Mouse (Mus musculus): ENCODE measurements around the gene Ppm1k. TPM values are rescaled to one million over a fixed set of nuclear protein-coding genes. Genes with fewer than 3 reads are reported as not detected.

The Ppm1k gene
- polyA plus RNA-seq (2016; fragmentation: Nextera tagmentation; extraction: Ambion mirVana), result 3.9 and 4.8 TPM in 2 replicates

GRCm38 (mm10) chr6:57535386-57535936 lies at the start of gene Ppm1k:
Ppm1k (minus strand) TSS chr6:57535468.
- H3K27ac ChIP-seq (replicated peaks), result peak within 1 kb of the TSS; percentile 84
- under 1% methylated on average over 24 of the region's 24 CpGs for WGBS
- H3K9me3 ChIP-seq, result no peaks in the 10 kb centered on the region
- peak within 1 kb of the TSS; percentile 81 for H3K4me3 ChIP-seq
- no peaks in the 10 kb centered on the region for H3K27me3 ChIP-seq (replicated peaks; ENCODE audit: low read depth, poor library complexity, severe bottlenecking)
- H3K4me1 ChIP-seq, result peaks cover 11% of the 10 kb centered on the region
- peak; percentile 97 for DNase-seq (ENCODE audit: low spot score)
- no peaks in the 10 kb centered on the region for H3K36me3 ChIP-seq (replicated peaks)

GRCm38 (mm10) chr6:57582356-57582755 lies 47.1 kb upstream of the Ppm1k start:
- no peaks in the 10 kb centered on the region for H3K27me3 ChIP-seq (replicated peaks; ENCODE audit: low read depth, poor library complexity, severe bottlenecking)
- WGBS, result 88% methylated on average over 4 of the region's 4 CpGs
- no peak overlapping the region for H3K27ac ChIP-seq (replicated peaks)
- no peaks in the 10 kb centered on the region for H3K36me3 ChIP-seq (replicated peaks)
- H3K4me3 ChIP-seq, result no peak overlapping the region
- no peak for DNase-seq (ENCODE audit: low spot score)
- H3K9me3 ChIP-seq, result no peaks in the 10 kb centered on the region
- peaks cover 6% of the 10 kb centered on the region; the same call in 1 of the 2 replicates for H3K4me1 ChIP-seq

GRCm38 (mm10) chr6:57581595-57581994 lies 46.3 kb upstream of the Ppm1k start:
- Histone ChIP-seq H3K27ac (replicated peaks) (no peak overlapping the region), H3K36me3 (replicated peaks) (no peaks in the 10 kb centered on the region), H3K9me3 (no peaks in the 10 kb centered on the region), H3K27me3 (replicated peaks; ENCODE audit: low read depth, poor library complexity, severe bottlenecking) (no peaks in the 10 kb centered on the region), H3K4me3 (peak overlapping the region; percentile 56), H3K4me1 (peaks cover 6% of the 10 kb centered on the region; the same call in 1 of the 2 replicates)
- DNase-seq (ENCODE audit: low spot score), result no peak
- 89% methylated on average over 12 of the region's 12 CpGs for WGBS

- Histone ChIP-seq H3K27ac (replicated peaks) (peak within 1 kb of the TSS; percentile 81), H3K27me3 (replicated peaks; ENCODE audit: low read depth, poor library complexity, severe bottlenecking) (no peaks in the 10 kb centered on the region), H3K4me1 (peaks cover 6% of the 10 kb centered on the region; the same call in 1 of the 2 replicates), H3K36me3 (replicated peaks) (no peaks in the 10 kb centered on the region), H3K4me3 (peak within 1 kb of the TSS; percentile 56), H3K9me3 (no peaks in the 10 kb centered on the region)
- WGBS, result 3% methylated on average over 16 of the region's 16 CpGs
- DNase-seq (ENCODE audit: low spot score), result peak; percentile 72
Measured at GRCm38 (mm10) chr6:57580881-57581548, 45.7 kb upstream of the Ppm1k start, which contains the start of gene Herc6. Herc6 (plus strand) TSS chr6:57581000.

- Histone ChIP-seq H3K9me3 (no peaks in the 10 kb centered on the region), H3K4me1 (no peaks in the 10 kb centered on the region), H3K36me3 (replicated peaks) (no peaks in the 10 kb centered on the region), H3K27me3 (replicated peaks; ENCODE audit: low read depth, poor library complexity, severe bottlenecking) (no peaks in the 10 kb centered on the region), H3K27ac (replicated peaks) (no peak overlapping the region), H3K4me3 (no peak overlapping the region)
- no peak for DNase-seq (ENCODE audit: low spot score)
Measured at GRCm38 (mm10) chr6:57571587-57571986, 36.3 kb upstream of the Ppm1k start.

GRCm38 (mm10) chr6:57570170-57570974 lies 35.1 kb upstream of the Ppm1k start:
- no peak overlapping the region for H3K27ac ChIP-seq (replicated peaks)
- H3K9me3 ChIP-seq, result no peaks in the 10 kb centered on the region
- H3K27me3 ChIP-seq (replicated peaks; ENCODE audit: low read depth, poor library complexity, severe bottlenecking), result no peaks in the 10 kb centered on the region
- no peaks in the 10 kb centered on the region for H3K4me1 ChIP-seq
- H3K4me3 ChIP-seq, result no peak overlapping the region
- DNase-seq (ENCODE audit: low spot score), result peak; percentile 16
- H3K36me3 ChIP-seq (replicated peaks), result no peaks in the 10 kb centered on the region
- WGBS, result 19% methylated on average over 6 of the region's 6 CpGs

- WGBS, result 95% methylated on average over 2 of the region's 2 CpGs
Measured at GRCm38 (mm10) chr6:57567630-57568029, 32.4 kb upstream of the Ppm1k start.

GRCm38 (mm10) chr6:57565452-57565851 lies 30.2 kb upstream of the Ppm1k start:
- Histone ChIP-seq H3K9me3 (no peaks in the 10 kb centered on the region), H3K27me3 (replicated peaks; ENCODE audit: low read depth, poor library complexity, severe bottlenecking) (no peaks in the 10 kb centered on the region), H3K4me3 (no peak overlapping the region), H3K4me1 (no peaks in the 10 kb centered on the region), H3K27ac (replicated peaks) (no peak overlapping the region), H3K36me3 (replicated peaks) (no peaks in the 10 kb centered on the region)
- 94% methylated on average over 7 of the region's 7 CpGs for WGBS
- no peak for DNase-seq (ENCODE audit: low spot score)

More at GRCm38 (mm10) chr6:57567630-57568029, 32.4 kb upstream of the Ppm1k start:
- no peaks in the 10 kb centered on the region for H3K36me3 ChIP-seq (replicated peaks)
- no peak for DNase-seq (ENCODE audit: low spot score)
- no peak overlapping the region for H3K4me3 ChIP-seq
- H3K4me1 ChIP-seq, result no peaks in the 10 kb centered on the region
- H3K27ac ChIP-seq (replicated peaks), result no peak overlapping the region
- no peaks in the 10 kb centered on the region for H3K9me3 ChIP-seq
- no peaks in the 10 kb centered on the region for H3K27me3 ChIP-seq (replicated peaks; ENCODE audit: low read depth, poor library complexity, severe bottlenecking)

GRCm38 (mm10) chr6:57563454-57563853 lies 28.2 kb upstream of the Ppm1k start:
- no peaks in the 10 kb centered on the region for H3K4me1 ChIP-seq
- H3K27ac ChIP-seq (replicated peaks), result no peak overlapping the region
- WGBS, result 82% methylated on average over 1 of the region's 1 CpGs
- H3K9me3 ChIP-seq, result no peaks in the 10 kb centered on the region
- H3K4me3 ChIP-seq, result no peak overlapping the region
- no peaks in the 10 kb centered on the region for H3K36me3 ChIP-seq (replicated peaks)
- H3K27me3 ChIP-seq (replicated peaks; ENCODE audit: low read depth, poor library complexity, severe bottlenecking), result no peaks in the 10 kb centered on the region
- DNase-seq (ENCODE audit: low spot score), result no peak

- no peak overlapping the region for H3K4me3 ChIP-seq
- H3K27me3 ChIP-seq (replicated peaks; ENCODE audit: low read depth, poor library complexity, severe bottlenecking), result no peaks in the 10 kb centered on the region
- H3K4me1 ChIP-seq, result no peaks in the 10 kb centered on the region
- H3K9me3 ChIP-seq, result no peaks in the 10 kb centered on the region
- no peak for DNase-seq (ENCODE audit: low spot score)
- WGBS, result 61% methylated on average over 4 of the region's 4 CpGs
- no peaks in the 10 kb centered on the region for H3K36me3 ChIP-seq (replicated peaks)
- H3K27ac ChIP-seq (replicated peaks), result no peak overlapping the region
Measured at GRCm38 (mm10) chr6:57557796-57558317, 22.6 kb upstream of the Ppm1k start.

- H3K27ac ChIP-seq (replicated peaks), result no peak overlapping the region
- H3K27me3 ChIP-seq (replicated peaks; ENCODE audit: low read depth, poor library complexity, severe bottlenecking), result no peaks in the 10 kb centered on the region
- no peak overlapping the region for H3K4me3 ChIP-seq
- H3K4me1 ChIP-seq, result no peaks in the 10 kb centered on the region
- WGBS, result 79% methylated on average over 3 of the region's 3 CpGs
- no peaks in the 10 kb centered on the region for H3K9me3 ChIP-seq
- DNase-seq (ENCODE audit: low spot score), result no peak
- no peaks in the 10 kb centered on the region for H3K36me3 ChIP-seq (replicated peaks)
Measured at GRCm38 (mm10) chr6:57551211-57551796, 16.0 kb upstream of the Ppm1k start.

- WGBS, result 79% methylated on average over 2 of the region's 2 CpGs
- Histone ChIP-seq H3K4me3 (no peak overlapping the region), H3K9me3 (no peaks in the 10 kb centered on the region), H3K27me3 (replicated peaks; ENCODE audit: low read depth, poor library complexity, severe bottlenecking) (no peaks in the 10 kb centered on the region), H3K36me3 (replicated peaks) (no peaks in the 10 kb centered on the region), H3K4me1 (no peaks in the 10 kb centered on the region), H3K27ac (replicated peaks) (no peak overlapping the region)
- DNase-seq (ENCODE audit: low spot score), result no peak
Measured at GRCm38 (mm10) chr6:57544866-57545265, 9.6 kb upstream of the Ppm1k start.

Measured in embryonic facial prominence, embryonic 10.5 days (tissue).